Mouse (Mus musculus): ENCODE results near the gene Gtpbp2. TPM values are rescaled to one million over a fixed set of nuclear protein-coding genes. Genes with fewer than 3 reads are reported as not detected.

Gtpbp2 gene
- polyA plus RNA-seq, 1 experiment from 2014 or later, result 25.1 TPM

DNA sequence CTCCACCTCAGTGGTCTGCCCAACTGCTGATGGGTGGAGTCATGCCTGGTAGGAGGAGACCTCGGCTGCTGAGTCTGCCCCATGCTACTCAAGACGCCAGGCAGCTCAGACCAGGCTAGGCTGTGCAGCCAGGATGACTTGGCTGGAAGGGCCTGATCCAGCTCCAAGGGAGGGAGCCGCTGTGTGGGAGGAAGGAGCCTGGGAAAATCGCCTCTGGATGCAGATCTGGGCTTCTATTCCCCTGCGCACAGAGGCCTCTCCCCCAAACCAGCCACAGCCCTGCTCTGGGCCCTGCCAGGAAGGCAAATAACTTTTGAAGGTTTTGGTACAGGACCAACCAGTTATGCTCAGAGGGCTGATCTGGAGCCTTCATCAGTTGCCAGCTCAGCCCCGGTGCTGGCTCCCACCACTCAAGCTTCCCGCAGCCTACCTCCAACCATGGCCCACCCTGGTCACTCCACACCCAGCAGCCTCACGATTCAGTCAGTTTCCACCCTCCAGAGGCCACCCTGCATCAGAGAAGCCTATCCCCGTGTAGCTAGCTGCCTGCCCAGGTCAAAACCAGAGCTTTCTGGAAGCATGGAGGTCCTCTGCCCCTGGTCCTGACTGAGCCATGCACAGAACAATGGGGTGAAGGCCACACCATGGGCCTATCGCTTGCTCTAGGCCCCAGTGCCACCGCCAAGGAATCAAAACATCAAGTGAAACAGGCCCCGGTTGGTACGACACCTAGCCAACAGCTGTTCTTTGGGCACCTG lies 30.9 kb upstream of the Gtpbp2 start:
- Histone ChIP-seq H3K4me3 (replicated peaks) (no peak overlapping the region), H3K27me3 (replicated peaks) (no peaks in the 10 kb centered on the region), H3K9me3 (no peaks in the 10 kb centered on the region), H3K9ac (no peak overlapping the region), H3K36me3 (peaks cover 42% of the 10 kb centered on the region), H3K4me2 (replicated peaks) (no peak overlapping the region), H3K27ac (no peak overlapping the region), H3K4me1 (replicated peaks) (no peaks in the 10 kb centered on the region)
- ATAC-seq, result peak; percentile 37; the same call in 1 of the 2 replicates
- WGBS, result 76% methylated on average over 13 of the region's 13 CpGs

DNA sequence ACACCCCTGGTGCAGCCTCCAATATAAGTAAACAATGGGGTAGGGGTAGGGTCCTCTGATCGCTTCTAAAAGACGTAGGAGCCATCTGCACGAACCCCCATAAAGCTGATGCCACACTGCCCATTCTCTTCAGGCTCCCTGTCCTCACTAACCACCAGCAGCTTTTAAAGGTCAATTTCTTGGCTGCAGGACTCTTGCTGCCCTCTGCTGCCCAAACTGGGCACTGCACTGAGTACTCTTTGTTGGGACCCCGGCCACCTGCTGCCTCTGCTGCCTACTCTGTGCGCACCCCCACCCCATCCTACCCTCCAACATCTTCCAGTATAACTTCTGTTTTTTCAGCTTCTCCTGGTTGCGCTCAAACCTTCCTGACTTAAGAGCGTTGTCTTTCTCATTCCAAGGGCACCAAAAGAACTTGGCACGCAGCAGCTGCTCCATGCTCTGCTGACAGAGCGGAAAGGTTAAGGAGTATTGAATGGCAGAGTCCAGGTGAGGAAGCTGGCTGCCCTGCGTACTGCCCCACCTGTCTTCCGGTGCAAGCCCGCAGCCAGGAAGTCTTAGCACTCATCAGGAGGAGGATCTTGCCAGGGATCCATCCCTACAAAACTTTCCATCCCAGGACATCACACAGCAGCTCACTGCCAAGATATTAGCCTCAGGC lies 28.6 kb upstream of the Gtpbp2 start:
- Histone ChIP-seq H3K9ac (no peak overlapping the region; the same call in 1 of the 2 replicates), H3K4me3 (replicated peaks) (no peak overlapping the region), H3K27ac (no peak overlapping the region), H3K36me3 (peaks cover 20% of the 10 kb centered on the region; the same call in 1 of the 2 replicates), H3K27me3 (replicated peaks) (no peaks in the 10 kb centered on the region), H3K4me2 (replicated peaks) (no peak overlapping the region), H3K9me3 (no peaks in the 10 kb centered on the region), H3K4me1 (replicated peaks) (no peaks in the 10 kb centered on the region)
- WGBS, result 14% methylated on average over 12 of the region's 12 CpGs
- peak; percentile 42 for ATAC-seq

DNA sequence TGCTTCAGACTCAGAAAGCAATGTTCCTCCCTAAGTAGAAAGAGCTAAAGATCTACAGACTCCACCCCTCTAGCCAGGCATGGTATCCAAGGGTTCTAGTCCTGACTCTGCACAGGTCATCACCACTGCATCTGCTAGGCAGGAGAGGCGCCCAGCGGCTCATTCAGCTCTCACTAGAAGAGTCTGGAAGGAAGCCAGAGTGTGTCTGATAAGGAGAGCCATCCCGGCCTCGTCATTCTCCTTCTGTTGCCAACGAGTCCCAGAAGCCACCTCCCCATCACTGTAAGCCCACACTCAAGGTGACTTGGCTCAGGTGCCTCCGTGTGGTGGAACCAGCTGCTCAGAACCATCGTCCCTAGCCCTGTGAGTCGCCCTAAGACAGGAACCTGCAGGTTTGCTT lies 28.0 kb upstream of the Gtpbp2 start:
- ATAC-seq, result no peak
- Histone ChIP-seq H3K4me2 (replicated peaks) (no peak overlapping the region), H3K9ac (no peak overlapping the region), H3K4me3 (replicated peaks) (no peak overlapping the region), H3K4me1 (replicated peaks) (no peaks in the 10 kb centered on the region), H3K27me3 (replicated peaks) (no peaks in the 10 kb centered on the region), H3K27ac (no peak overlapping the region), H3K9me3 (no peaks in the 10 kb centered on the region), H3K36me3 (peaks cover 17% of the 10 kb centered on the region; the same call in 1 of the 2 replicates)
- 71% methylated on average over 8 of the region's 8 CpGs for WGBS

DNA sequence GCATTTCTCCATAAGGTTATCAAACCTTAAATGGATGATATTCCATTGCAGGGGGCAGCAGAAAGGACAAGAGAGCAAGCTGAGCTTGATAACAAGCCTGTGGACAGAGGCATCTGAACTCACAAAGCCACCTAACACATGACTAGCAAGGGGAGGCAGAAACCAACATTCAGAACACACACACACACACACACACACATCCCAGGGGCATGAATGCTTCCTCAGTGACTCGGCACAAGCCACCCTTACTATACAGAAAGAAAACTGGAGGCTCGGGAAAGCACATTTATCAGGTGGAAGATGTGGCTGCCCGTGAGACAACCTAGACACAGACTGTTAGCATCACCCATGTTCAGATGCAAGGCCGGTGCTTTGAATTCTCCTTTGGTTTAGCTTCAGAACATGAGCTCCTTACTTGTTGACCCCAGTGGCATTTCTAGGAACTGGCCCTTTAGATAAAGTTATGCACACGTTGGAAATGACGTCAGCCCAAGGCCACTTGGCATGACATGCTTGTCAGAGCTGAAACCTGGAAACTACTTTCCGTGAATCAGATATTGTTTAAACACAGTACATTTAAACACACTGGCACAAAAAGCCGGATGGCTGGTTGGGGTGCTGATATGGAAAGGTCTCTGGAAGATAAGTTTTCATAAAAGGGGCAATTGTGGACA lies 22.1 kb upstream of the Gtpbp2 start:
- 67% methylated on average over 8 of the region's 8 CpGs for WGBS

DNA sequence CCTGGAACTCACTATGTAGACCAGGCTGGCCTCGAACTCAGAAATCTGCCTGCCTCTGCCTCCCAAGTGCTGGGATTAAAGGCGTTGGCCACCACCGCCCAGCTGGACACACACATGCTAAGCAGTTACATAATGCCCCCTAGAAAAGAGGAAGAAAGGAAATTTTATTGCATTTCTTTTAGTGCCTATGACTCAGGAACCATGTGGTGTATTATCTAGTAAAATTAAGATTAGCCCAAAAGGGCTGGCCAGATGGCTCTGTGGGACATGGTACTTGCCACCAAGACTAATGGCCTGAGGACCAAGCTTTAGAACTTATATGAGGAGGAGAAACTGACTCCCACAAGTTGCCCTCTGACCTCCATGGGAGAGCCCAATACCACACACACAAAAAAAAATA lies 21.0 kb upstream of the Gtpbp2 start:
- Histone ChIP-seq H3K36me3 (no peaks in the 10 kb centered on the region), H3K4me2 (replicated peaks) (no peak overlapping the region), H3K9ac (no peak overlapping the region), H3K27me3 (replicated peaks) (no peaks in the 10 kb centered on the region), H3K27ac (no peak overlapping the region), H3K9me3 (no peaks in the 10 kb centered on the region), H3K4me1 (replicated peaks) (peaks cover 6% of the 10 kb centered on the region), H3K4me3 (replicated peaks) (no peak overlapping the region)
- WGBS, result 82% methylated on average over 3 of the region's 3 CpGs
- no peak for ATAC-seq

More for the DNA sequence above, 22.1 kb upstream of the Gtpbp2 start:
- H3K4me2 ChIP-seq (replicated peaks), result no peak overlapping the region
- peaks cover 5% of the 10 kb centered on the region for H3K4me1 ChIP-seq (replicated peaks)
- no peak for ATAC-seq
- no peaks in the 10 kb centered on the region for H3K9me3 ChIP-seq
- no peaks in the 10 kb centered on the region for H3K36me3 ChIP-seq
- no peaks in the 10 kb centered on the region for H3K27me3 ChIP-seq (replicated peaks)
- no peak overlapping the region for H3K9ac ChIP-seq
- no peak overlapping the region for H3K4me3 ChIP-seq (replicated peaks)
- no peak overlapping the region for H3K27ac ChIP-seq

DNA sequence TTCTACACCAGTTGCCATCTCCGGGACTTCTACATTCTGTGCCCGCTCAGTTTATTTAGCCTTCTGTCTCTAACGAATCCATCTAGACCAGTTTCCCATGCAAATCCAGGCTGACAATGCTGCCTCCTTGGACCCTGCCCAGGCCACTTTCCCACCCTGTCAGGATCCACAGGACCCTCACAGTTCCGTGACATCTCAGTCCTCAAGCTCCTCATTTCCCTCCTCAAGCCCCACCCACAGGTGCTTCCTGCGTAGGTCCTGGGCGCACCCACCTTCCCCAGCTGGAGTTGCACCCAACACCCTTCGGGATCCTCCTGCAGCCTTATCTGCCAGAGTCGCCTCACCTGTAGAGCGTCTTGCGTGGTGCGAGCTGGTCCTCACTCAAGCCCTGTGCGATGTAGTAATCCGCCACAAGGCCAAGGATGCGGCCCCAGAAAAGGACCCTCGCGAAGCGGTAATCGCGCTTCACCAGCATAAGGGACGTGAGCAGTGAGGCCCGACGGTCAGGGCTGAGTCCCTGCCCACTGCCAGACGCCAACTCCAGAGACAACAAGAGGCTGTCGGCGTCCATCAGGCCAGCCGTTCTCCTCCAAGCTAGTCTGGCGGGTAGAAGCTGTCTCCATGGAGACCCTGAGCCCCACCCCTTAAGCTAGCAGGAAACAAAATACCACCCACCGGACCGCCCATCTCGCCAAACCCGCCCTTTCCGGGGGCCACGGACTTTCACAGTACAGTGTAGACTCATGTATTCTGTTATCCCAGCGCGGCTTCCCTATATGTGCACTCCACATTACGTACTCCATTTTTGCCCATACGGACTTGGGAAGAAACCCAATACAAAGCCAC lies 17.0 kb upstream of the Gtpbp2 start, which contains the start of gene Rsph9:
Rsph9 (minus strand) TSS at position 639 of the 846 bp plus-strand sequence.
- Histone ChIP-seq H3K27me3 (replicated peaks) (no peaks in the 10 kb centered on the region), H3K27ac (no peak within 1 kb of the TSS), H3K4me1 (replicated peaks) (peaks cover 6% of the 10 kb centered on the region), H3K36me3 (peaks cover 17% of the 10 kb centered on the region), H3K9ac (peak within 1 kb of the TSS; percentile 48), H3K4me2 (replicated peaks) (peak within 1 kb of the TSS; percentile 90), H3K9me3 (no peaks in the 10 kb centered on the region), H3K4me3 (replicated peaks) (peak within 1 kb of the TSS; percentile 47)
- ATAC-seq, result peak; percentile 99
- 6% methylated on average over 37 of the region's 37 CpGs for WGBS

DNA sequence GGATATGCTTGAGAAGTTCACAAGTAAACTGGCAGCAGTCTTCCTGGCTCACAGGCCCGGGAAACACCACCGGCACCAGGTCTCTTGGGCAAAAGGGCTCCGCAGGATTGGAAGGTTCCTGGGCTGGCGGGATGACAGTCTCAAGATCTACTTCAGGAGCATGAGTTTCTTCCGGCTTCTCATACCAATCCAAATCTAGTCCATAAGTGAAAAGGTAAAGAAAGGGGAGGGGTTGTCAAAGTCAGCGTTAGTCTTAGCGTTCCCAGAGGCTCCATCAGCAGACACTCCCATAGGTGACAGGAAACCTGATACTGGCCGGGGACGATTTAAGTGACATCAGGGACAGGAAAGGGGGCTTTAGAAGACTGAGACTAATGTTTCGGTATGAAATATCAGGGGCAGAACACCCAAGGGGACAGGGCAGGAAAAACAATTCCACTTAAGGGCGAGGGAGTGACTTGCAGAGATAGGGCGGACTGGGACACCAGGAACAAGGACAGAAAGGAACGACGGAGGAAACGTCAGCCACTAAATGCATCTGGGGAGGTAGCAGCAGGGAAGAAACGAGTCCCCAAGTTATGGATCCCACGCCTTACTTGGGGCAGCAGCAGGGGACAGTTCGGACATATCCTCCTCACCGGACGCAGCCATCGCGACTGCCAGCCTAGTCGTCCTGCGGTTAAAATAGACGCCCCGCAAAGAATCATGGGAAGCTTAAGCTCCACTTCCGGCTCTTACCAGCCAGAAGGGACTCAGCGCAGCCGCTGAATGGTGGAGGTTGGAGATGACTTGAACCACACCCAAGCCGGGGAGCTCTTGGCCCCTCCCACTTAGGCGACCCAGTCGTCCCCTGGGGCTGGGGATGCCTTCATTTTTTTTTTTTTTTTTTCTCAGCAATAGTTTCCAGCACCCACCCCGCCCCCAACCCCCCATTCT lies 7.7 kb upstream of the Gtpbp2 start, which contains the start of gene Mad2l1bp:
Mad2l1bp (minus strand) TSS at position 707 of the 936 bp plus-strand sequence.
- Histone ChIP-seq H3K27ac (peak within 1 kb of the TSS; percentile 62), H3K9me3 (no peaks in the 10 kb centered on the region), H3K9ac (peak within 1 kb of the TSS; percentile 69), H3K4me1 (replicated peaks) (peaks cover 12% of the 10 kb centered on the region), H3K36me3 (peaks cover under 1% of the 10 kb centered on the region; the same call in 1 of the 2 replicates), H3K4me2 (replicated peaks) (peak within 1 kb of the TSS; percentile 87), H3K27me3 (replicated peaks) (no peaks in the 10 kb centered on the region), H3K4me3 (replicated peaks) (peak within 1 kb of the TSS; percentile 67)
- ATAC-seq, result peak; percentile 94
- 4% methylated on average over 33 of the region's 33 CpGs for WGBS

DNA sequence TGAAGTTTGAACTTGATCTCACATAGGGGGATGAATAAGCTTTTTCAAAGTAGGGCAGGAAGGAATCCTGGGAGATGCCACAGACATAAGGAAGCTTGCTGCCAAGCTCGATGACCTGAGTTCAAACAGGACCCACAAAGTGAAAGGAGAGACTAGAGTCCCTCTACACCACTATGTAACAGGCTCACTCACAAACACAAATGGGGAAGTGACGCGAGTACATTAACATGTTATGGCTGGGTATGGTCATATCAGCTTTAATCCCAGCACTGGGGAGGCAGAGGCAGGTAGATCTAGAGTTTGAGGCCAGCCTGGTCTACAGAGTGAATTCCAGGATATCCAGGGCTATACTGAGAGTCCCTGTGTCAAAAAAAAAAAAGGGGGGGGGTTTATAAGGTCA lies 6.5 kb upstream of the Gtpbp2 start:
- 96% methylated on average over 3 of the region's 3 CpGs for WGBS
- no peak for ATAC-seq
- Histone ChIP-seq H3K27me3 (replicated peaks) (no peaks in the 10 kb centered on the region), H3K4me2 (replicated peaks) (no peak overlapping the region), H3K36me3 (no peaks in the 10 kb centered on the region), H3K27ac (no peak overlapping the region), H3K9ac (no peak overlapping the region), H3K4me1 (replicated peaks) (peaks cover 14% of the 10 kb centered on the region), H3K4me3 (replicated peaks) (no peak overlapping the region), H3K9me3 (no peaks in the 10 kb centered on the region)

DNA sequence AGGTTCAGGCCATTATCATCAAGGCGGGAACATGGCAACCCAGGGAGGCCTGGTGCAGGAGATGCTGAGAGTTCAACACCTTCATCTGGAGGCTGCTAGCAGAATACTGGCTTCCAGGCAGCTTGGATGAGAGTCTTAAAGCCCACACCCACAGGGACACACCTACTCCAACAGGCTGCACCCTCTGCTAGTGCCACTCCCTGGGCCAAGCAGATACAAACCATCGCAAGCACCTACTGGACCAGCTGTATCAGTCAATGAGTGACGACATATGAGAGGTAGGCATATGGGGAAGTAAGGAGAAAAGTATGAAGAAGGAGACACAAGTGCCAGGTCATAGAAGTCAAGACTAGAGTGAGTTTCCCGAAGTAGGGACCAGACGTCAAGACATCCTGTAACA lies 4.2 kb upstream of the Gtpbp2 start:
- ATAC-seq, result no peak
- 80% methylated on average over 5 of the region's 5 CpGs for WGBS

DNA sequence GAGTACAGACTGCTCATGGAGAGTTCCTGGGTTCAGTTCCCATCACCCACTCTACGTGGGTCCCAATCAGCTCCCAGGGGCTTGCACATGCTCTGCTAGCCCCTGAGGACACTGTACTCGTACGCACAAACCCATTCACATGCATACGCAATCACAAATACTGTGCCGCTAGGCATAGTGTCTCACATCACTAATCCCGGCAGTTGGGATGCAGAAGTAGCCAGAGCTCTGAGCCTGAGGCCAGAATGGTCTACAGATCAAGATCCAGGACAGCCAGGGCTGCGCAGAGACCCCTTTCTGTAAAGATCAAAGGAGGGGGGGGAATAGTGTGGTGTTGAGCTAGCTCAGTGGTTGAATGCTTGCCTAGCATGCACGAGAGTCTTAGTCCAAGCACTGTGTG lies 3.7 kb upstream of the Gtpbp2 start:
- 89% methylated on average over 8 of the region's 8 CpGs for WGBS
- Histone ChIP-seq H3K27me3 (replicated peaks) (no peaks in the 10 kb centered on the region), H3K4me1 (replicated peaks) (peaks cover 21% of the 10 kb centered on the region), H3K27ac (no peak overlapping the region), H3K4me3 (replicated peaks) (no peak overlapping the region), H3K36me3 (no peaks in the 10 kb centered on the region), H3K9me3 (no peaks in the 10 kb centered on the region), H3K9ac (no peak overlapping the region), H3K4me2 (replicated peaks) (no peak overlapping the region)
- ATAC-seq, result no peak

More for the DNA sequence above, 4.2 kb upstream of the Gtpbp2 start:
- H3K27me3 ChIP-seq (replicated peaks), result no peaks in the 10 kb centered on the region
- H3K4me3 ChIP-seq (replicated peaks), result no peak overlapping the region
- H3K27ac ChIP-seq, result no peak overlapping the region
- H3K9ac ChIP-seq, result no peak overlapping the region
- H3K4me2 ChIP-seq (replicated peaks), result no peak overlapping the region
- no peaks in the 10 kb centered on the region for H3K36me3 ChIP-seq
- H3K4me1 ChIP-seq (replicated peaks), result peaks cover 17% of the 10 kb centered on the region
- H3K9me3 ChIP-seq, result no peaks in the 10 kb centered on the region

DNA sequence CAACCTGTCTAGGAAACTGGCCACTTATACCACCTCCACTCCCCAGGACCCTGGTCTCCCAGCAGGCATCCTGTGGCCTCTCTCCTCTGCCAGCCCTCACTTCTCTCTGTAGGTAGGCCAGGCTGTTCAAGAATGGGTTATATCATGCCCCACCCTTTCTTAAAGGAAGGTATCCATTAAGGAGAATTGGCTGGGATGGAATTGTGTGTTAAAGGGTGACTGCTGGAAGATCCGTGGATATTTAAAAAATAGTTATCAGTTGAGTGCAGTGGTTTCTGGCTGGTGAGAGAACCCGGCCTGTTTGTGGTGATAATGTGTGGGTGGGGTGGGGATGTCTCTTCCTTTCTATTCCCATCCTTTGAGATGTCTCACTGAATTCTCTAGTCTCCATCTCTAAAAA lies 1.6 kb upstream of the Gtpbp2 start:
- no peak overlapping the region for H3K9ac ChIP-seq
- no peak for ATAC-seq
- H3K4me1 ChIP-seq (replicated peaks), result peaks cover 25% of the 10 kb centered on the region
- no peak overlapping the region for H3K4me3 ChIP-seq (replicated peaks)
- WGBS, result 37% methylated on average over 2 of the region's 2 CpGs
- no peaks in the 10 kb centered on the region for H3K27me3 ChIP-seq (replicated peaks)
- H3K9me3 ChIP-seq, result no peaks in the 10 kb centered on the region
- H3K27ac ChIP-seq, result no peak overlapping the region
- H3K4me2 ChIP-seq (replicated peaks), result peak overlapping the region; percentile 77
- H3K36me3 ChIP-seq, result peaks cover 1% of the 10 kb centered on the region; the same call in 1 of the 2 replicates

Measured in intestine, embryonic 15.5 days (tissue).